Mouse (Mus musculus) hindbrain, embryonic 11.5 days (tissue): ENCODE measurements at regions not wholly inside any gene's neighbourhood (a gene's known extent, or its start where the extent isn't known, plus 50 kb on each side); places are given as distances from the start of the nearest gene placed in this dataset.

ENCODE experiments used
- ATAC-seq: fragments of 200-750 bp; cut with Nextera tagmentation; 2 replicates; pipeline ENCODE4 v1.8.0; 2017; ENCODE audit warnings: mild to moderate bottlenecking, moderate TSS enrichment, moderate library complexity; ENCODE audit not compliant: low FRiP score
- DNase-seq: peaks from one replicate; pipeline ENCODE4 v3.0.0-alpha.2; 2015; ENCODE audit warnings: low spot score
- H3K27ac ChIP-seq: fragments of 300-500 bp; sonication (generic); 2 replicates; pipeline ENCODE4 v1.5.1; 2014; ENCODE audit warnings: mild to moderate bottlenecking, low read depth, low read length
- H3K27me3 ChIP-seq: fragments of 300-500 bp; sonication (generic); 2 replicates; pipeline ENCODE4 v1.6.1; 2014; ENCODE audit warnings: mild to moderate bottlenecking, low read length, moderate library complexity, mixed read lengths; ENCODE audit not compliant: control insufficient read depth, insufficient read depth
- H3K36me3 ChIP-seq: fragments of 300-500 bp; sonication (generic); 2 replicates; pipeline ENCODE4 v1.6.1; 2014; ENCODE audit warnings: mild to moderate bottlenecking, low read length, moderate library complexity, mixed read lengths; ENCODE audit not compliant: control insufficient read depth, insufficient read depth
- H3K4me1 ChIP-seq: fragments of 300-500 bp; sonication (generic); replicated peaks from 2 replicates; pipeline ENCODE4 v1.6.1; 2014; ENCODE audit warnings: low read length, mixed read lengths; ENCODE audit not compliant: control insufficient read depth, insufficient read depth
- H3K4me2 ChIP-seq: fragments of 300-500 bp; sonication (generic); replicated peaks from 2 replicates; pipeline ENCODE4 v1.6.1; 2014; ENCODE audit warnings: mild to moderate bottlenecking, low read depth, low read length
- H3K4me3 ChIP-seq: fragments of 300-500 bp; sonication (generic); 2 replicates; pipeline ENCODE4 v1.5.1; 2014; ENCODE audit warnings: low read depth, low read length
- H3K9ac ChIP-seq: fragments of 300-500 bp; sonication (generic); 2 replicates; pipeline ENCODE4 v1.6.1; 2014; ENCODE audit warnings: low read depth, low read length
- H3K9me3 ChIP-seq: fragments of 300-500 bp; sonication (generic); 2 replicates; pipeline ENCODE4 v1.6.1; 2016; ENCODE audit warnings: low read length; ENCODE audit not compliant: control insufficient read depth
- WGBS: fragments of 180-500 bp; shearing (Covaris S2); extraction: QIAGEN DNeasy Blood & Tissue Kit; methylation state at CpG from one replicate; pipeline ENCODE4 v1.1.7; 2014; 5-methylcytosine and 5-hydroxymethylcytosine counted together

GRCm38 (mm10) chr11:24673248-24674207 is 595.7 kb downstream of the Bcl11a start:
- Histone ChIP-seq H3K4me1 (no peaks in the 10 kb centered on the region), H3K4me2 (no peak overlapping the region), H3K9ac (no peak overlapping the region), H3K4me3 (no peak overlapping the region), H3K9me3 (no peaks in the 10 kb centered on the region), H3K27ac (no peak overlapping the region), H3K36me3 (no peaks in the 10 kb centered on the region), H3K27me3 (no peaks in the 10 kb centered on the region)
- 81% methylated on average over 7 of the region's 7 CpGs for WGBS
- no peak for ATAC-seq
- DNase-seq, result no peak

GRCm38 (mm10) chr11:24674208-24674571 is 596.3 kb downstream of the Bcl11a start:
- Histone ChIP-seq H3K9me3 (no peaks in the 10 kb centered on the region), H3K4me2 (no peak overlapping the region), H3K27ac (no peak overlapping the region), H3K4me1 (no peaks in the 10 kb centered on the region), H3K27me3 (no peaks in the 10 kb centered on the region), H3K36me3 (no peaks in the 10 kb centered on the region), H3K9ac (no peak overlapping the region), H3K4me3 (no peak overlapping the region)
- WGBS, result 77% methylated on average over 4 of the region's 4 CpGs
- ATAC-seq (no peak), DNase-seq (no peak)

GRCm38 (mm10) chr11:24677016-24677415 is 599.2 kb downstream of the Bcl11a start:
- H3K36me3 ChIP-seq, result no peaks in the 10 kb centered on the region
- H3K27me3 ChIP-seq, result no peaks in the 10 kb centered on the region
- H3K4me1 ChIP-seq, result no peaks in the 10 kb centered on the region
- no peak overlapping the region for H3K9ac ChIP-seq
- DNase-seq, result no peak
- H3K4me3 ChIP-seq, result no peak overlapping the region
- 92% methylated on average over 4 of the region's 4 CpGs for WGBS
- no peak overlapping the region for H3K4me2 ChIP-seq
- ATAC-seq, result no peak
- H3K9me3 ChIP-seq, result no peaks in the 10 kb centered on the region
- no peak overlapping the region for H3K27ac ChIP-seq

- Histone ChIP-seq H3K9ac (no peak overlapping the region), H3K4me3 (no peak overlapping the region), H3K4me1 (no peaks in the 10 kb centered on the region), H3K27ac (no peak overlapping the region), H3K4me2 (no peak overlapping the region), H3K27me3 (no peaks in the 10 kb centered on the region), H3K36me3 (no peaks in the 10 kb centered on the region), H3K9me3 (no peaks in the 10 kb centered on the region)
- ATAC-seq, result no peak
- 92% methylated on average over 5 of the region's 5 CpGs for WGBS
- no peak for DNase-seq
These were observed 601.7 kb downstream of the Bcl11a start for GRCm38 (mm10) chr11:24679581-24679980.

- Histone ChIP-seq H3K9me3 (no peaks in the 10 kb centered on the region), H3K36me3 (no peaks in the 10 kb centered on the region), H3K27me3 (no peaks in the 10 kb centered on the region), H3K9ac (no peak overlapping the region), H3K4me2 (no peak overlapping the region), H3K4me1 (no peaks in the 10 kb centered on the region), H3K27ac (no peak overlapping the region), H3K4me3 (no peak overlapping the region)
- no peak for ATAC-seq
- no peak for DNase-seq
- WGBS, result 94% methylated on average over 4 of the region's 4 CpGs
These were observed 604.6 kb downstream of the Bcl11a start for GRCm38 (mm10) chr11:24682423-24682822.

GRCm38 (mm10) chr11:24685545-24686467 is 608.0 kb downstream of the Bcl11a start:
- H3K27ac ChIP-seq, result no peak overlapping the region
- no peaks in the 10 kb centered on the region for H3K36me3 ChIP-seq
- no peaks in the 10 kb centered on the region for H3K9me3 ChIP-seq
- DNase-seq (no peak), ATAC-seq (no peak)
- H3K9ac ChIP-seq, result no peak overlapping the region
- no peak overlapping the region for H3K4me3 ChIP-seq
- WGBS, result 71% methylated on average over 16 of the region's 16 CpGs
- H3K4me1 ChIP-seq, result no peaks in the 10 kb centered on the region
- H3K4me2 ChIP-seq, result no peak overlapping the region
- H3K27me3 ChIP-seq, result no peaks in the 10 kb centered on the region

GRCm38 (mm10) chr11:24688160-24688782 is 610.4 kb downstream of the Bcl11a start:
- no peaks in the 10 kb centered on the region for H3K27me3 ChIP-seq
- 92% methylated on average over 2 of the region's 2 CpGs for WGBS
- H3K9ac ChIP-seq, result no peak overlapping the region
- no peak overlapping the region for H3K4me3 ChIP-seq
- H3K4me1 ChIP-seq, result no peaks in the 10 kb centered on the region
- no peak for ATAC-seq
- no peaks in the 10 kb centered on the region for H3K36me3 ChIP-seq
- H3K27ac ChIP-seq, result no peak overlapping the region
- no peak for DNase-seq
- H3K9me3 ChIP-seq, result no peaks in the 10 kb centered on the region
- no peak overlapping the region for H3K4me2 ChIP-seq

GRCm38 (mm10) chr11:24689807-24690333 is 612.0 kb downstream of the Bcl11a start:
- Histone ChIP-seq H3K27ac (no peak overlapping the region), H3K27me3 (no peaks in the 10 kb centered on the region), H3K4me2 (no peak overlapping the region), H3K4me1 (no peaks in the 10 kb centered on the region), H3K9me3 (no peaks in the 10 kb centered on the region), H3K9ac (no peak overlapping the region), H3K36me3 (no peaks in the 10 kb centered on the region), H3K4me3 (no peak overlapping the region)
- WGBS, result 40% methylated on average over 7 of the region's 7 CpGs
- DNase-seq (peak; percentile 54), ATAC-seq (no peak)
